21 mouse cellular contexts compared by ENCODE assay signal in the genomic region with DNA sequence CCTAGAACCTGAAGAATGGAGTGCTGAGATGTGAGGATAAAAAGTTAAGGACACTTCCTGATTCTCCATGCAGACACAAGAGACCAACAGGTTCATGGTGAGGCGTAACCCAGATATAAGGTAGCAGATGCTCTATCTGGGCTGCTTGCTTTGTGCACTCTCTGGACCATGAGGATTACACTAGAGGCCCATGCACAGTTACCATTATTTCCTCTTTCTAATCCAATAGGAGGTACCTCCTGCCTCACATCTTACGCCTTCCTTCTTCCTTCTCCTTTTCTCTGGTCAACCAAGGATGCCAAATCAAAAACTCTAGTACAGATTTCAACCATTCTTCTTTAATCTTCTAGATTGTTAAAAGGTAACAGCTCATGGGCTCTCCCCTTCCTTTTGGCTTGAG.
"Had no signal": no experiment of that assay in that cellular context is flagged by ENCODE, and none has a peak within 500 bp of the region (broad histone marks: within the 10 kb centered on the region; RNA-seq: fewer than 3 reads in every experiment).

No protein-coding gene starts in this region.

- H3K36me3 ChIP-seq: lung, embryonic 15.5 days; midbrain, embryonic 10.5 days; midbrain, embryonic 13.5 days; midbrain, embryonic 15.5 days; neural tube, embryonic 13.5 days; neural tube, embryonic 15.5 days had no signal

- H3K27me3 ChIP-seq: lung, embryonic 15.5 days; midbrain, embryonic 13.5 days; midbrain, embryonic 15.5 days; neural tube, embryonic 13.5 days; neural tube, embryonic 15.5 days had no signal

- H3K9me3 ChIP-seq: lung, embryonic 15.5 days; midbrain, embryonic 10.5 days; midbrain, embryonic 13.5 days; midbrain, embryonic 15.5 days; neural tube, embryonic 13.5 days; neural tube, embryonic 15.5 days had no signal

- H3K4me2 ChIP-seq: lung, embryonic 15.5 days; midbrain, embryonic 13.5 days; midbrain, embryonic 15.5 days; neural tube, embryonic 13.5 days; neural tube, embryonic 15.5 days had no signal

- H3K9ac ChIP-seq: liver, postnatal 0 days; lung, embryonic 15.5 days; midbrain, embryonic 13.5 days; midbrain, embryonic 15.5 days; neural tube, embryonic 13.5 days; neural tube, embryonic 15.5 days had no signal

- H3K27ac ChIP-seq: lung, embryonic 15.5 days; macrophage; midbrain, embryonic 10.5 days; midbrain, embryonic 13.5 days; midbrain, embryonic 15.5 days; neural tube, embryonic 13.5 days; neural tube, embryonic 15.5 days had no signal

- H3K4me3 ChIP-seq: lung, embryonic 15.5 days; midbrain, embryonic 10.5 days; midbrain, embryonic 13.5 days; midbrain, embryonic 15.5 days; myocyte; neural tube, embryonic 13.5 days; neural tube, embryonic 15.5 days had no signal

- H3K4me1 ChIP-seq: midbrain, embryonic 13.5 days; midbrain, embryonic 15.5 days; neural tube, embryonic 13.5 days; neural tube, embryonic 15.5 days had no signal

- DNase-seq: liver, postnatal 0 days; lung, adult 2 months; lung, postnatal 14 days; lung, postnatal 36 days; retina, postnatal 1 day; right cerebral cortex, adult 18-20 months; right cerebral cortex, postnatal 25 days; right cerebral cortex, postnatal 4 days; spleen, adult 18-20 months; thymus, adult 2 months; thymus, postnatal 25 days; thymus, postnatal 4 days had no signal

- ATAC-seq: liver, postnatal 0 days; lung, postnatal 0 days; midbrain, embryonic 13.5 days; midbrain, embryonic 15.5 days had no signal
